Mouse (Mus musculus) adrenal gland, postnatal 14 days (tissue): Measurements from ENCODE around the gene Irgq. TPM values are rescaled to one million over a fixed set of nuclear protein-coding genes. Genes with fewer than 3 reads are reported as not detected.
A peak's percentile ranks its signal among the peaks of the same experiment; 100 is the strongest.
"Not testable (repeated sequence)": the region's sequence is repeated elsewhere in the genome, so short reads cannot be mapped to it uniquely, and the experiment has no call there.

Experiments used
- DNase-seq: peaks from one replicate; pipeline ENCODE4 v3.0.0; 2021; ENCODE audit warnings: mixed read lengths
- long read RNA-seq, 2 experiments: library from polyadenylated mRNA; stranded (forward); transcript quantifications; one replicate each; pipeline ENCODE4 v2.0.0; 2021
- total RNA-seq: library from RNA; stranded (reverse); gene quantifications from 2 replicates; pipeline ENCODE4 v1.2.3, GENCODE M21; 2021

The Irgq gene
- 18.9 and 20.4 TPM in 2 replicates for total RNA-seq
- long read RNA-seq, experiment 1, full-length matches to known transcripts, result 3 of 7 reads
- long read RNA-seq, experiment 1, partial matches to known transcripts, result 1 of 7 reads
- long read RNA-seq, experiment 1, other reads (novel, unspliced or antisense), result 3 of 7 reads
- long read RNA-seq, experiment 2, full-length matches to known transcripts, result 3 of 6 reads
- long read RNA-seq, experiment 2, partial matches to known transcripts, result 1 of 6 reads
- long read RNA-seq, experiment 2, other reads (novel, unspliced or antisense), result 2 of 6 reads

GRCm38 (mm10) chr7:24530062-24530931 is at the start of gene Irgq:
Irgq (plus strand) TSS chr7:24530689.
- DNase-seq, result peak; percentile 99

- no peak for DNase-seq
Observed at GRCm38 (mm10) chr7:24480986-24481473, 49.5 kb upstream of the Irgq start.

GRCm38 (mm10) chr7:24481474-24482207 is 48.8 kb upstream of the Irgq start, which contains the start of gene Cadm4:
Cadm4 (plus strand) TSS chr7:24482023.
- peak; percentile 91 for DNase-seq

- no peak for DNase-seq
Observed at GRCm38 (mm10) chr7:24482208-24483020, 48.1 kb upstream of the Irgq start.

- not testable (repeated sequence) for DNase-seq
Observed at GRCm38 (mm10) chr7:24483291-24483690, 47.2 kb upstream of the Irgq start.

GRCm38 (mm10) chr7:24485481-24485880 is 45.0 kb upstream of the Irgq start:
- DNase-seq, result no peak

GRCm38 (mm10) chr7:24486654-24487130 is 43.8 kb upstream of the Irgq start:
- peak; percentile 24 for DNase-seq

- DNase-seq, result no peak
Observed at GRCm38 (mm10) chr7:24487403-24487802, 43.1 kb upstream of the Irgq start.

GRCm38 (mm10) chr7:24488303-24488702 is 42.2 kb upstream of the Irgq start:
- DNase-seq, result no peak

- DNase-seq, result peak; percentile 30
Observed at GRCm38 (mm10) chr7:24499856-24500577, 30.5 kb upstream of the Irgq start.

- peak; percentile 63 for DNase-seq
Observed at GRCm38 (mm10) chr7:24500929-24501328, 29.6 kb upstream of the Irgq start.

GRCm38 (mm10) chr7:24501492-24501891 is 29.0 kb upstream of the Irgq start:
- DNase-seq, result peak; percentile 32

- peak; percentile 9 for DNase-seq
Observed at GRCm38 (mm10) chr7:24504004-24504403, 26.5 kb upstream of the Irgq start.

GRCm38 (mm10) chr7:24504868-24505267 is 25.6 kb upstream of the Irgq start:
- no peak for DNase-seq

- DNase-seq, result no peak
Observed at GRCm38 (mm10) chr7:24505447-24506064, 24.9 kb upstream of the Irgq start.

GRCm38 (mm10) chr7:24506065-24506459 is 24.4 kb upstream of the Irgq start:
- no peak for DNase-seq

GRCm38 (mm10) chr7:24506476-24506837 is 24.0 kb upstream of the Irgq start:
- peak; percentile 71 for DNase-seq

GRCm38 (mm10) chr7:24506838-24507725 is 23.4 kb upstream of the Irgq start, which contains the start of gene Zfp428:
Zfp428 (plus strand) TSS chr7:24507006.
- DNase-seq, result peak; percentile 93

- DNase-seq, result no peak
Observed at GRCm38 (mm10) chr7:24507726-24508114, 22.8 kb upstream of the Irgq start.
